Mouse (Mus musculus): ENCODE data around the gene Numb. TPM values are rescaled to one million over a fixed set of nuclear protein-coding genes. Genes with fewer than 3 reads are reported as not detected.

The Numb gene
- total and polyA plus RNA-seq, 2 experiments from 2014 or later = 10.7 to 17.7 TPM

DNA sequence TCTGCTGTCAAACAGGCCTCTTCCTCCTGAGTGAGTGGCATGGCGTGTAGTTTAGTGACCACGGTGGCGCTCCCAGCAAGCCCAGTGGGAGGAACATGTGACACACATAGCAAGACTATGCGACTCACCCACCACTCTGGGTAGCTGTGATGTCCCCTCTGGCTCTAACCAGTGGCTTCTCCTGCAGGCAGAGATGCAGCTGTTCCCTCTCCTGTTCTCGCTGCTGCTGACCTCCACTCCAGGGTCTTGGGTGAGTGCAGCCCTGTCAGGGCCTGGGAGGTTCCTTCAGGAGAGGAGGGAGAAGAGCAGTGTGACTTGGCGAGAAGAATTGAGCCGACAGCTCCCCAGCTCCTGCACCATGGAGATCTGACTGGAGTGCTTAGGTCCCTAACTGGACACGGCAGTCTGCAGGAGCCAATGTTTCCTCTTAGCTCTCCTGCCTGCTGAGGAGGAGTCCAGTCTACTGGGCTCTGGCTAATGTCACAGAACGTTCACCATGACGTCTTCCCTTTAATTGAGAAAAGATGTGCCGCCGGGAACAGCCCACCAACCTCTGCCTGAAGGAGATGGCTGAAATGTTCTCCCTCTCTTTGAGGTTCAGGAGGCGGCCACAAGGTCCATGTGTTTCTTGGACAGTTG is 155.7 kb downstream of the Numb start:
- no peak for DNase-seq (ENCODE audit: low spot score)
- H3K9ac ChIP-seq (replicated peaks; ENCODE audit: low read length) = no peak overlapping the region

DNA sequence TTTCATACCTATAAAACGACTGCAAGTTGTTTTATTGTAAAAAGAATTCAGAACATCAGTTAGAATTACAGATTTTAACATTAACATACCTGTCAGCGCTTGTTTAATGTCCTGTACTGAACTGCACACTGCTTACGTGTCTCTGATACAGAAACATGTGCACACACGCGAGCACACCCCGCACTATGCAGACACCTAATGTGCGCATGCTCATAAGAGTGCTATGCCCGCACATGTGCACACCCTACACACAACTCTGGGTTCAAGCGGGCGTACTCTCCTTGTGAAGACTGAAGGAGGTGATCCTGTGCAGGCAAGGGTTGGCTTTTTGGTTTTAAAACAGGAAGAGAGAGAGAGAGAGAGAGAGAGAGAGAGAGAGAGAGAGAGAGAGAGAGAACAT is 157.2 kb downstream of the Numb start:
- 0 out of 2 replicates have a peak, but pooled peaks cover 9% of the 10 kb centered on the region for H3K4me1 ChIP-seq (ENCODE audit: insufficient read depth, low read length)
- H3K9me3 ChIP-seq (ENCODE audit: low read length) = no peaks in the 10 kb centered on the region
- no peaks in the 10 kb centered on the region for H3K36me3 ChIP-seq (ENCODE audit: insufficient read depth, low read length)
- no peak for TF ChIP-seq CTCF (IDR thresholded peaks at IDR 0.05; ENCODE audit: low read depth)
- H3K27ac ChIP-seq = no peak overlapping the region
- DNase-seq (ENCODE audit: low spot score) (no peak), ATAC-seq (no peak)
- H3K27me3 ChIP-seq (ENCODE audit: insufficient read depth, low read length) = no peaks in the 10 kb centered on the region
- H3K9ac ChIP-seq (replicated peaks; ENCODE audit: low read length) = no peak overlapping the region
- peak overlapping the region; percentile 59 for H3K4me2 ChIP-seq (ENCODE audit: low read depth, low read length)
- peak overlapping the region; percentile 24; the same call in 1 of the 2 replicates for H3K4me3 ChIP-seq (ENCODE audit: low read length)
- WGBS = 79% methylated on average over 10 of the region's 10 CpGs

More for the DNA sequence above, 155.7 kb downstream of the Numb start:
- WGBS = 75% methylated on average over 13 of the region's 13 CpGs
- Histone ChIP-seq H3K4me3 (ENCODE audit: low read length) (no peak overlapping the region), H3K4me1 (ENCODE audit: insufficient read depth, low read length) (peaks cover 9% of the 10 kb centered on the region; the same call in 1 of the 2 replicates), H3K36me3 (ENCODE audit: insufficient read depth, low read length) (no peaks in the 10 kb centered on the region), H3K27ac (no peak overlapping the region), H3K4me2 (ENCODE audit: low read depth, low read length) (no peak overlapping the region), H3K9me3 (ENCODE audit: low read length) (no peaks in the 10 kb centered on the region), H3K27me3 (ENCODE audit: insufficient read depth, low read length) (no peaks in the 10 kb centered on the region)
- no peak for ATAC-seq
- TF ChIP-seq CTCF (IDR thresholded peaks at IDR 0.05; ENCODE audit: low read depth) = no peak

DNA sequence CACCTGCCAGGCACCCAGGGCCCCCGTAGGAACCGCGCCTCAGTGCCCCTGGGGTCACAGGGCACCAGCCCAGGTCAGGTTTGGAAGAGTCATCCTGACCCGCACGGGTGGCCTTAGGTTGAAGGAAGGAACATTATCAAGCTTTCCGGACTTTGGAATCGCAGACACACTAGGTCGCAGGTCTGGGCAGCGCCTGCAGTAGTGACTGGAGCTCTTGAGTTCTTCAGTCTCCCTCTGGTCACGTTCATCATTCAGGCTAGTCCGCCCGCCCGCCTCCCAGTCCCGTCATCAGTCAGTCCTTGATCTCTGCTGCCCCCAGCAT is 157.7 kb downstream of the Numb start:
- no peak overlapping the region for H3K27ac ChIP-seq
- 0 out of 2 replicates have a peak, but pooled peaks cover 9% of the 10 kb centered on the region for H3K4me1 ChIP-seq (ENCODE audit: insufficient read depth, low read length)
- WGBS = 9% methylated on average over 14 of the region's 14 CpGs
- no peaks in the 10 kb centered on the region for H3K9me3 ChIP-seq (ENCODE audit: low read length)
- TF ChIP-seq CTCF (IDR thresholded peaks at IDR 0.05; ENCODE audit: low read depth) = no peak
- no peak for DNase-seq (ENCODE audit: low spot score)
- H3K4me2 ChIP-seq (ENCODE audit: low read depth, low read length) = peak overlapping the region; percentile 59
- no peaks in the 10 kb centered on the region for H3K27me3 ChIP-seq (ENCODE audit: insufficient read depth, low read length)
- ATAC-seq = peak; percentile 6; the same call in 1 of the 2 replicates
- peak overlapping the region; percentile 40 for H3K9ac ChIP-seq (replicated peaks; ENCODE audit: low read length)
- H3K4me3 ChIP-seq (ENCODE audit: low read length) = peak overlapping the region; percentile 24
- H3K36me3 ChIP-seq (ENCODE audit: insufficient read depth, low read length) = no peaks in the 10 kb centered on the region

DNA sequence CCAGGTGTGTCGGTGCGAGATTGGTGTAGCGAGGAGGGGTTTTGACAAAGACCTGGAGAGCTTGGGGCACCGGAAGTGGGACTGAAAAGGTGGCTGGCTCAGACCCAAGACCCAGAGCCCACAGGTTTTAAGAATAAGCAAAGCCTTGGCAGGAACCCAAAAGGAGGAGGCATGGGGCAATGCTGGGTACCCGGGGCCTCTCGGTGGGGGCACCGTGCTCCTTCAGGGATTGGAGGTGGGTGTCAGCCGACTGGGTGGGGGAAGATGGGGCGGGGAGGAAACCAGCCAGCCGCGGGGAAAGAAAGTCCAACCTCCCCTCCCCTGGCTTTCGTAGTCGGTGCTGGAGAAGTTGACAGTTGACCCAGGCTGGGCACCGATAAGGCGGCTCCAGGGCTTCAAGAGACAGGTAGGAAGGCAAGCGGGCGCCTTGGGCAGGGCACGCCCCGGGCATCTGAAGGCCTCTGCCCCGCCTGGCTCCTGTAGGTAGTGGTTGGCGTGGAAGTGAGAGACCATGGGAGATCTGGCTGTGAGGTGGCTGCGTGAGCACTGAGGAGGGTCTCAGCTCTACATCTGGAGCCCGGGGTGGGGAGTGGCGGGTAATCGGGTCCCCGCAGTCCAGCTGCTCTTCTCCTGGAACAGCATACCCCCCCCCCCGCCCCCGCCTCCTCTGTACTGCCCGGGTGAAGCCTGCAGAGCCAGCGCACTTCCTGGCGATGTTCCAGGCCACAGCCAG is 158.3 kb downstream of the Numb start, which contains the start of gene Papln:
Gene Papln (plus strand): TSS at position 324 of the 733 bp plus-strand sequence.
- H3K4me2 ChIP-seq (ENCODE audit: low read depth, low read length) = peak within 1 kb of the TSS; percentile 59
- no peaks in the 10 kb centered on the region for H3K9me3 ChIP-seq (ENCODE audit: low read length)
- H3K36me3 ChIP-seq (ENCODE audit: insufficient read depth, low read length) = no peaks in the 10 kb centered on the region
- DNase-seq (ENCODE audit: low spot score) (peak; percentile 43), ATAC-seq (peak; percentile 41)
- no peaks in the 10 kb centered on the region for H3K27me3 ChIP-seq (ENCODE audit: insufficient read depth, low read length)
- peak within 1 kb of the TSS; percentile 24 for H3K4me3 ChIP-seq (ENCODE audit: low read length)
- no peak for TF ChIP-seq CTCF (IDR thresholded peaks at IDR 0.05; ENCODE audit: low read depth)
- 0 out of 2 replicates have a peak, but pooled peaks cover 9% of the 10 kb centered on the region for H3K4me1 ChIP-seq (ENCODE audit: insufficient read depth, low read length)
- no peak within 1 kb of the TSS for H3K27ac ChIP-seq
- H3K9ac ChIP-seq (replicated peaks; ENCODE audit: low read length) = peak within 1 kb of the TSS; percentile 40
- 12% methylated on average over 29 of the region's 31 CpGs for WGBS

DNA sequence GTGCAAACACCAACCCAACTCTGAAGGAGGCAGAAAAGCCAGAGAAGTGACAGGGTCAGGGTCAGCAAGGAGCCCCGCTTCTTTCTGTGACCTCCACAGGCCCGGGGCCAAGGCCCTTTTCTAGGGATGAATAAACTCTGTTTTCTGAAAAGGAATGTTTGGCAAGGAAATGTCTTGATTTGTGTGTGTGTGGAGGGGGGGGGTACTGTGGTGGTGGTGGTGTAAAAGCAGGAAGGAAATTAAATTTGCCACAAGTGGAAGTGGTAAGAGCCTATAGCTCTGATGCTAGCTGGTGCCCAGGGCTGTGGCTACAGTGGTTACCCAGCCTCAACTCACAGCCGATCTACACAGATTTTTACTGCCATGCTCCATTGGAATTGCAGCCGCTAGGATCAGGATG is 159.0 kb downstream of the Numb start:
- TF ChIP-seq CTCF (IDR thresholded peaks at IDR 0.05; ENCODE audit: low read depth) = no peak
- no peak for DNase-seq (ENCODE audit: low spot score)
- Histone ChIP-seq H3K4me3 (ENCODE audit: low read length) (no peak overlapping the region), H3K27ac (no peak overlapping the region), H3K4me2 (ENCODE audit: low read depth, low read length) (no peak overlapping the region), H3K36me3 (ENCODE audit: insufficient read depth, low read length) (no peaks in the 10 kb centered on the region), H3K4me1 (ENCODE audit: insufficient read depth, low read length) (0 out of 2 replicates have a peak, but pooled peaks cover 9% of the 10 kb centered on the region), H3K9me3 (ENCODE audit: low read length) (no peaks in the 10 kb centered on the region), H3K27me3 (ENCODE audit: insufficient read depth, low read length) (no peaks in the 10 kb centered on the region), H3K9ac (replicated peaks; ENCODE audit: low read length) (no peak overlapping the region)
- WGBS = 17% methylated on average over 4 of the region's 4 CpGs
- no peak for ATAC-seq

DNA sequence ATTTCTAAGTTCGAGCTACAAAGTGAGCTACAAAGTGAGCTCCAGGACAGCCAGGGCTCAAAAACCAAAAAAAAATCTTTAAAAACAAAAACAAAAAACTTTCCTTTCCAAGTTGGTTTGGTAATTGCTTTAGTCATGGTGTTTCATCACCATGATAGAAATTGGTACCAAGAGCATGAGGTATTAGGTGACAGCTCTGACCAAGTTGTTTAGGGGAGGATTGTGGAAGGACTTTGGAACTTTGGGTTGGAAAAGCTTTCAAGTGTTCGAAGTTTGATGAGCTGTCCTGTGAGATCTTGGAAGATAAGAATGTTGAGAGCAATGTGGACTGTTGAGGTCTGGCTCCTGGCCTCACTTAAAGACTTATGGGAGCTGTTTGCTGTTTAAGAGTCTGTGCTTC is 161.5 kb downstream of the Numb start:
- WGBS = 88% methylated on average over 2 of the region's 2 CpGs
- Histone ChIP-seq H3K4me2 (ENCODE audit: low read depth, low read length) (no peak overlapping the region), H3K36me3 (ENCODE audit: insufficient read depth, low read length) (no peaks in the 10 kb centered on the region), H3K9ac (replicated peaks; ENCODE audit: low read length) (no peak overlapping the region), H3K9me3 (ENCODE audit: low read length) (no peaks in the 10 kb centered on the region), H3K4me3 (ENCODE audit: low read length) (no peak overlapping the region), H3K27ac (no peak overlapping the region), H3K27me3 (ENCODE audit: insufficient read depth, low read length) (no peaks in the 10 kb centered on the region), H3K4me1 (ENCODE audit: insufficient read depth, low read length) (0 out of 2 replicates have a peak, but pooled peaks cover 9% of the 10 kb centered on the region)
- no peak for ATAC-seq
- no peak for DNase-seq (ENCODE audit: low spot score)
- TF ChIP-seq CTCF (IDR thresholded peaks at IDR 0.05; ENCODE audit: low read depth) = no peak

Measured in hindbrain, postnatal 0 days (tissue).